Mouse (Mus musculus): ENCODE measurements around the gene Sh3kbp1.

Gene Sh3kbp1

GRCm38 (mm10) chrX:159677585-159678319 lies 50.7 kb downstream of the Sh3kbp1 start:
- DNase-seq (ENCODE audit: low spot score in 2 of 2) = no peak

- DNase-seq (ENCODE audit: low spot score in 2 of 2) = no peak
These were observed 51.3 kb downstream of the Sh3kbp1 start for GRCm38 (mm10) chrX:159678320-159678835.

GRCm38 (mm10) chrX:159685521-159685920 lies 58.4 kb downstream of the Sh3kbp1 start:
- no peak for DNase-seq (ENCODE audit: low spot score in 2 of 2)

- no peak for DNase-seq (ENCODE audit: low spot score in 2 of 2)
These were observed 59.8 kb downstream of the Sh3kbp1 start for GRCm38 (mm10) chrX:159686850-159687249.

- no peak for DNase-seq (ENCODE audit: low spot score in 2 of 2)
These were observed 61.6 kb downstream of the Sh3kbp1 start for GRCm38 (mm10) chrX:159688698-159689097.

GRCm38 (mm10) chrX:159689785-159690416 lies 62.8 kb downstream of the Sh3kbp1 start:
- DNase-seq (ENCODE audit: low spot score in 2 of 2) = no peak

- DNase-seq (ENCODE audit: low spot score in 2 of 2) = no peak
These were observed 66.1 kb downstream of the Sh3kbp1 start for GRCm38 (mm10) chrX:159693126-159693525.

GRCm38 (mm10) chrX:159696545-159696944 lies 69.5 kb downstream of the Sh3kbp1 start:
- no peak for DNase-seq (ENCODE audit: low spot score in 2 of 2)

- DNase-seq (ENCODE audit: low spot score in 2 of 2) = no peak
These were observed 70.0 kb downstream of the Sh3kbp1 start for GRCm38 (mm10) chrX:159697030-159697454.

- DNase-seq (ENCODE audit: low spot score in 2 of 2) = no peak
These were observed 75.8 kb downstream of the Sh3kbp1 start for GRCm38 (mm10) chrX:159702850-159703249.

- DNase-seq (ENCODE audit: low spot score in 2 of 2) = no peak
These were observed 77.4 kb downstream of the Sh3kbp1 start for GRCm38 (mm10) chrX:159704381-159705004.

GRCm38 (mm10) chrX:159705412-159705811 lies 78.3 kb downstream of the Sh3kbp1 start:
- DNase-seq (ENCODE audit: low spot score in 2 of 2) = no peak

GRCm38 (mm10) chrX:159708076-159708830 lies 81.2 kb downstream of the Sh3kbp1 start:
- no peak for DNase-seq (ENCODE audit: low spot score in 2 of 2)

GRCm38 (mm10) chrX:159709296-159709695 lies 82.2 kb downstream of the Sh3kbp1 start:
- DNase-seq (ENCODE audit: low spot score in 2 of 2) = no peak

GRCm38 (mm10) chrX:159711070-159712029 lies 84.3 kb downstream of the Sh3kbp1 start:
- DNase-seq (ENCODE audit: low spot score in 2 of 2) = no peak

- no peak for DNase-seq (ENCODE audit: low spot score in 2 of 2)
These were observed 86.1 kb downstream of the Sh3kbp1 start for GRCm38 (mm10) chrX:159713191-159713590.

- DNase-seq (ENCODE audit: low spot score in 2 of 2) = no peak
These were observed 94.3 kb downstream of the Sh3kbp1 start for GRCm38 (mm10) chrX:159721390-159721789.

GRCm38 (mm10) chrX:159731421-159731820 lies 104.3 kb downstream of the Sh3kbp1 start:
- DNase-seq (ENCODE audit: low spot score in 2 of 2) = no peak

GRCm38 (mm10) chrX:159732845-159733244 lies 105.8 kb downstream of the Sh3kbp1 start:
- no peak for DNase-seq (ENCODE audit: low spot score in 2 of 2)

- DNase-seq (ENCODE audit: low spot score in 2 of 2) = no peak
These were observed 106.9 kb downstream of the Sh3kbp1 start for GRCm38 (mm10) chrX:159733948-159734347.
